19 mouse cellular contexts compared by ENCODE assay signal in genomic region chr19:55688585-55688984, GRCm38 (mm10). TPM values are rescaled to one million over a fixed set of nuclear protein-coding genes. Genes with fewer than 3 reads are reported as not detected.
DNase-seq lines count a peak whose midpoint lies in the region; ATAC-seq and TF ChIP-seq lines count a peak whose summit lies in the region.
"Had no signal": no experiment of that assay in that cellular context is flagged by ENCODE, and none has a peak within 500 bp of the region (broad histone marks: within the 10 kb centered on the region; RNA-seq: fewer than 3 reads in every experiment).

No protein-coding gene starts in this region.

- H3K27ac ChIP-seq in neural tube, embryonic 15.5 days (replicated peaks): no peak overlapping the region
- H3K27ac ChIP-seq in heart, embryonic 11.5 days (ENCODE audit: low read depth, low read length): no peak overlapping the region
- H3K27ac ChIP-seq: forebrain, embryonic 15.5 days; heart, embryonic 15.5 days; hindbrain, embryonic 10.5 days; limb, embryonic 13.5 days; liver, embryonic 14.5 days had no signal

- H3K9me3 ChIP-seq in neural tube, embryonic 15.5 days (replicated peaks): no peaks in the 10 kb centered on the region
- H3K9me3 ChIP-seq in heart, embryonic 11.5 days (replicated peaks; ENCODE audit: control insufficient read depth, low read length): no peaks in the 10 kb centered on the region
- H3K9me3 ChIP-seq: forebrain, embryonic 15.5 days; heart, embryonic 15.5 days; hindbrain, embryonic 10.5 days; limb, embryonic 13.5 days had no signal

- TF ChIP-seq POLR2A in lung, adult 2 months (IDR thresholded peaks at IDR 0.05; ENCODE audit: borderline replicate concordance, extremely low read depth, low read depth, low read length): no peak

- no peak overlapping the region for H3K9ac ChIP-seq in neural tube, embryonic 15.5 days (replicated peaks)
- no peak overlapping the region for H3K9ac ChIP-seq in heart, embryonic 11.5 days (ENCODE audit: low read depth, low read length)
- H3K9ac ChIP-seq: forebrain, embryonic 15.5 days; heart, embryonic 15.5 days; limb, embryonic 13.5 days; liver, embryonic 14.5 days had no signal

- no peaks in the 10 kb centered on the region for H3K4me1 ChIP-seq in lung, adult 2 months (ENCODE audit: control insufficient read depth, insufficient read depth, low read length)
- H3K4me1 ChIP-seq in neural tube, embryonic 15.5 days: no peaks in the 10 kb centered on the region
- H3K4me1 ChIP-seq in heart, embryonic 11.5 days (ENCODE audit: control insufficient read depth, insufficient read depth, low read length): no peaks in the 10 kb centered on the region
- H3K4me1 ChIP-seq: forebrain, embryonic 15.5 days; heart, embryonic 15.5 days; hindbrain, embryonic 10.5 days had no signal

- H3K36me3 ChIP-seq in neural tube, embryonic 15.5 days: no peaks in the 10 kb centered on the region
- no peaks in the 10 kb centered on the region for H3K36me3 ChIP-seq in heart, embryonic 11.5 days (ENCODE audit: control insufficient read depth, insufficient read depth, low read length)
- H3K36me3 ChIP-seq: forebrain, embryonic 15.5 days; G1E; heart, embryonic 15.5 days; hindbrain, embryonic 10.5 days; limb, embryonic 13.5 days had no signal

- TF ChIP-seq CTCF in lung, adult 2 months (IDR thresholded peaks at IDR 0.05; ENCODE audit: insufficient read depth, low read length): no peak

- peak; percentile 84 for ATAC-seq in activated CD4-positive, CD25-positive, alpha-beta regulatory T cell, adult 4 months
- peak; percentile 85 for ATAC-seq in megakaryocyte, adult 5-6 weeks (ENCODE audit: poor library complexity, severe bottlenecking)
- ATAC-seq in neural tube, embryonic 15.5 days (ENCODE audit: low FRiP score): no peak
- ATAC-seq in heart, embryonic 11.5 days (replicated peaks; ENCODE audit: insufficient number of reproducible peaks, low FRiP score, low TSS enrichment): no peak
- ATAC-seq: forebrain, embryonic 15.5 days had no signal

- H3K4me3 ChIP-seq in lung, adult 2 months (replicated peaks; ENCODE audit: extremely low read depth, low read depth, low read length): no peak overlapping the region
- no peak overlapping the region for H3K4me3 ChIP-seq in neural tube, embryonic 15.5 days (replicated peaks)
- no peak overlapping the region for H3K4me3 ChIP-seq in heart, embryonic 11.5 days (ENCODE audit: low read depth, low read length)
- H3K4me3 ChIP-seq: erythroblast, embryonic 14.5 days; forebrain, embryonic 15.5 days; heart, embryonic 15.5 days; hindbrain, embryonic 10.5 days; limb, embryonic 13.5 days had no signal

- DNase-seq in lung, postnatal 36 days: peak; percentile 9
- DNase-seq in lung, adult 2 months: no peak
- DNase-seq in B cell, adult 2 months: peak; percentile 38 to 51
- no peak for DNase-seq in heart, adult 11 months
- DNase-seq: adrenal gland, postnatal 10 days; cerebellum, adult 11-12 months; cerebellum, postnatal 36 days; lung, postnatal 10 days had no signal

- WGBS in lung, adult 2 months: 80% methylated on average over 8 of the region's 8 CpGs
- 91% methylated on average over 8 of the region's 8 CpGs for WGBS in neural tube, embryonic 15.5 days
- WGBS in heart, embryonic 11.5 days (ENCODE audit: insufficient replicate concordance): 77% methylated on average over 8 of the region's 8 CpGs

- no peak overlapping the region for H3K4me2 ChIP-seq in neural tube, embryonic 15.5 days
- H3K4me2 ChIP-seq in heart, embryonic 11.5 days: no peak overlapping the region
- H3K4me2 ChIP-seq: forebrain, embryonic 15.5 days; heart, embryonic 15.5 days; limb, embryonic 13.5 days had no signal

- H3K27me3 ChIP-seq in neural tube, embryonic 15.5 days (replicated peaks): 0 out of 2 replicates have a peak, but pooled peaks cover 5% of the 10 kb centered on the region
- H3K27me3 ChIP-seq in heart, embryonic 11.5 days (ENCODE audit: control insufficient read depth, insufficient read depth, low read length): 0 out of 2 replicates have a peak, but pooled peaks cover under 1% of the 10 kb centered on the region
- H3K27me3 ChIP-seq: forebrain, embryonic 15.5 days had no signal

RNA-seq across cellular contexts. Expression of gene Tcf7l2, which starts 53.0 kb away (rescaled TPM):
- polyA plus RNA-seq in lung, adult 2 months (2012; rRNA removed): 18.5 and 19.9 TPM in 2 replicates
- polyA plus RNA-seq in activated CD4-positive, CD25-positive, alpha-beta regulatory T cell, adult 4 months (2017; shearing (Covaris generic)): 1 to 10 TPM; 1.6 TPM
- total RNA-seq in megakaryocyte, adult 5-6 weeks (2015): 0.47 and 1.4 TPM in 2 replicates
- 0.41 and 0.81 TPM in 2 replicates for total RNA-seq in megakaryocyte, adult 5-6 weeks (2017)
- 13.3 and 22.4 TPM in 2 replicates for polyA plus RNA-seq in neural tube, embryonic 15.5 days (2015; fragmentation: Nextera tagmentation; extraction: Ambion mirVana)
- 67.1 and 82.0 TPM in 2 replicates for polyA plus RNA-seq in heart, embryonic 11.5 days (2014; fragmentation: Nextera tagmentation; extraction: Ambion mirVana)

Comparison
In these comparisons a context has a peak if more than half of its experiments do, and no peak if none do; other contexts are left out.
1. DNase-seq: peak in lung, postnatal 36 days (single experiment) and B cell, adult 2 months (2 of 2); none in lung, adult 2 months (single experiment) and heart, adult 11 months (single experiment).
2. ATAC-seq: peak in activated CD4-positive, CD25-positive, alpha-beta regulatory T cell, adult 4 months (single experiment) and megakaryocyte, adult 5-6 weeks (single experiment); none in neural tube, embryonic 15.5 days (single experiment) and heart, embryonic 11.5 days (single experiment).